Mouse (Mus musculus) olfactory bulb, adult 2 months (tissue): ENCODE data around the gene Vps37b.

ENCODE experiments used
- CTCF ChIP-seq: fragments of 200-500 bp; IDR thresholded peaks from 2 replicates; pipeline ENCODE4 v1.5.1; 2012; ENCODE audit warnings: low read depth, mild to moderate bottlenecking, low read length, moderate library complexity; ENCODE audit not compliant: insufficient read depth
- POLR2A ChIP-seq: fragments of 200-500 bp; IDR thresholded peaks from 2 replicates; pipeline ENCODE4 v1.6.1; 2012; ENCODE audit warnings: mild to moderate bottlenecking, low read depth, low read length, moderate library complexity; ENCODE audit not compliant: insufficient read depth

DNA sequence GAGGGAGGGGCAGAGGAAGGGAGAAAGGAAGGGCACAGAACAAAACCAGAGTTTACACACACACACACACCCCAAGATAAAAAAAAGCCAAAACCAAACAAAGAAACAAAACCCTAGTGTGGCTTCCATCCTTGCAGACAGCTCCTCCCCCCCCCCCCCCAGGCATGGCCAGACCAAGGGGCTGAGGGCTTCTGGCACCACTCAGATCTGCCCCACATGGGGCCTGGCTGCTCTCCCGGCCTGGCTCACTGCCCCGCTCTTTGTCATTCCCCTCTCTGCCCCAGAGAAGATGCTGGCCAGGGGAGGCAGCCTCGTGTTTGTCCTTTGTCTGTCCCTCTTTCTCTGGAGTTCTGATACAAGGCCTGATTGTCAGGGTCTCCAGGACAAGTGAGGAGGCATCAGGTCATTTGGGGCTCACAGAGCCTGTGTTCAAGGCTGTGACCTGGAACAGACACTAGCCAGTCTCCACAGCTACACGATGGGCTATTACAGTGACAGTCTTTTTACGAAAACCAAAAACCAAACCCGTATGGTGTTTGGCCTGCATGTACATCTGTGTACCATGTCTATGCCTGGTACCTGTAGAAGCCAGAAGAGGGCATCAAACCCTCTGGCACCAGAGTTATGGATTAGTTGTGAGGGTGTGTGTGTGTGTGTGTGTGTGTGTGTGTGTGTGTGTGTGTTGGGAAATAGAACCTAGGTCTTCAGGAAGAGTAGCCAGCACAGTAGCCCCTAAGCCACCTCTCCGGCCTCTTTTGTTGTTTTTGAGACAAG, 38.6 kb downstream of the Vps37b start:
- TF ChIP-seq POLR2A (no peak), CTCF (no peak)
